Mouse (Mus musculus) lung, postnatal 0 days (tissue): ENCODE results near the gene Btd. TPM values are rescaled to one million over a fixed set of nuclear protein-coding genes. Genes with fewer than 3 reads are reported as not detected.

ENCODE experiments used
- ATAC-seq: fragments of 200-750 bp; cut with Nextera tagmentation; 2 replicates; pipeline ENCODE4 v1.8.0; 2017; ENCODE audit warnings: moderate library complexity
- DNase-seq: peaks from one replicate; pipeline ENCODE4 v3.0.0-alpha.2; 2016; ENCODE audit warnings: low spot score
- H3K27ac ChIP-seq: fragments of 300-500 bp; sonication (generic); 2 replicates; pipeline ENCODE4 v1.5.1; 2014; ENCODE audit warnings: antibody characterized with exemption, mild to moderate bottlenecking, low read length, mixed read lengths
- H3K27me3 ChIP-seq: fragments of 300-500 bp; sonication (generic); replicated peaks from 2 replicates; pipeline ENCODE4 v1.6.1; 2014; ENCODE audit warnings: low read length, mixed read lengths; ENCODE audit not compliant: insufficient read depth
- H3K36me3 ChIP-seq: fragments of 300-500 bp; sonication (generic); 2 replicates; pipeline ENCODE4 v1.6.1; 2014; ENCODE audit warnings: low read length, mixed read lengths; ENCODE audit not compliant: insufficient read depth
- H3K4me1 ChIP-seq: fragments of 300-500 bp; sonication (generic); 2 replicates; pipeline ENCODE4 v1.6.1; 2014; ENCODE audit warnings: antibody characterized with exemption, low read depth, low read length, mixed read lengths; ENCODE audit not compliant: insufficient read depth
- H3K4me2 ChIP-seq: fragments of 300-500 bp; sonication (generic); replicated peaks from 2 replicates; pipeline ENCODE4 v1.6.1; 2014; ENCODE audit warnings: low read depth, mild to moderate bottlenecking, low read length, moderate library complexity, mixed read lengths
- H3K4me3 ChIP-seq: fragments of 300-500 bp; sonication (generic); 2 replicates; pipeline ENCODE4 v1.5.1; 2014; ENCODE audit warnings: low read depth, low read length
- H3K9ac ChIP-seq: fragments of 300-500 bp; sonication (generic); replicated peaks from 2 replicates; pipeline ENCODE4 v1.6.1; 2014; ENCODE audit warnings: low read depth, mild to moderate bottlenecking
- H3K9me3 ChIP-seq: fragments of 300-500 bp; sonication (generic); 2 replicates; pipeline ENCODE4 v1.6.1; 2016; ENCODE audit warnings: low read length, mixed read lengths
- CTCF ChIP-seq: IDR thresholded peaks from 2 replicates; pipeline ENCODE4 v1.5.1; 2016; ENCODE audit warnings: antibody characterized with exemption, mild to moderate bottlenecking
- EP300 ChIP-seq: IDR thresholded peaks from 2 replicates; pipeline ENCODE4 v1.6.1; 2016; ENCODE audit warnings: antibody characterized with exemption, mild to moderate bottlenecking, control low read depth
- WGBS: fragments of 180-500 bp; shearing (Covaris S2); extraction: QIAGEN DNeasy Blood & Tissue Kit; methylation state at CpG from one replicate; pipeline ENCODE4 v1.1.7; 2014; 5-methylcytosine and 5-hydroxymethylcytosine counted together
- polyA plus RNA-seq: library from polyadenylated mRNA; unstranded; fragments of >200 nt; fragmentation: Nextera tagmentation; extraction: Ambion mirVana; gene quantifications from 2 replicates; pipeline ENCODE4 v1.2.1, GENCODE M21; 2015

Gene Btd
- polyA plus RNA-seq, 1 experiment from 2014 or later, result 28.2 TPM

GRCm38 (mm10) chr14:31652106-31652505 lies 11.3 kb downstream of the Btd start:
- H3K4me1 ChIP-seq, result no peaks in the 10 kb centered on the region
- WGBS, result 37% methylated on average over 5 of the region's 5 CpGs
- H3K27ac ChIP-seq, result no peak overlapping the region
- no peak overlapping the region for H3K9ac ChIP-seq
- no peaks in the 10 kb centered on the region for H3K27me3 ChIP-seq
- no peak overlapping the region for H3K4me3 ChIP-seq
- no peak for TF ChIP-seq EP300
- TF ChIP-seq CTCF, result no peak
- ATAC-seq (no peak), DNase-seq (no peak)
- no peak overlapping the region for H3K4me2 ChIP-seq
- H3K36me3 ChIP-seq, result no peaks in the 10 kb centered on the region
- no peaks in the 10 kb centered on the region for H3K9me3 ChIP-seq

GRCm38 (mm10) chr14:31652624-31653023 lies 11.8 kb downstream of the Btd start:
- no peak overlapping the region for H3K27ac ChIP-seq
- TF ChIP-seq EP300 (no peak), CTCF (no peak)
- no peaks in the 10 kb centered on the region for H3K27me3 ChIP-seq
- no peaks in the 10 kb centered on the region for H3K36me3 ChIP-seq
- WGBS, result 62% methylated on average over 1 of the region's 1 CpGs
- H3K9ac ChIP-seq, result no peak overlapping the region
- H3K4me3 ChIP-seq, result no peak overlapping the region
- no peaks in the 10 kb centered on the region for H3K4me1 ChIP-seq
- ATAC-seq (no peak), DNase-seq (no peak)
- H3K9me3 ChIP-seq, result no peaks in the 10 kb centered on the region
- no peak overlapping the region for H3K4me2 ChIP-seq

- DNase-seq, result no peak
- H3K9ac ChIP-seq, result no peak overlapping the region
- no peak for TF ChIP-seq CTCF
- TF ChIP-seq EP300, result no peak
- no peaks in the 10 kb centered on the region for H3K9me3 ChIP-seq
- H3K4me2 ChIP-seq, result no peak overlapping the region
- H3K4me3 ChIP-seq, result no peak overlapping the region
- H3K36me3 ChIP-seq, result no peaks in the 10 kb centered on the region
- H3K27ac ChIP-seq, result no peak overlapping the region
- WGBS, result 65% methylated on average over 14 of the region's 14 CpGs
- ATAC-seq, result no peak
- no peaks in the 10 kb centered on the region for H3K27me3 ChIP-seq
- H3K4me1 ChIP-seq, result no peaks in the 10 kb centered on the region
Measured at GRCm38 (mm10) chr14:31653101-31653875, 12.5 kb downstream of the Btd start.

- Histone ChIP-seq H3K9ac (no peak overlapping the region), H3K4me2 (no peak overlapping the region), H3K27ac (no peak overlapping the region), H3K36me3 (no peaks in the 10 kb centered on the region), H3K9me3 (no peaks in the 10 kb centered on the region), H3K4me3 (no peak overlapping the region), H3K4me1 (peaks cover 6% of the 10 kb centered on the region; the same call in 1 of the 2 replicates), H3K27me3 (no peaks in the 10 kb centered on the region)
- DNase-seq (no peak), ATAC-seq (no peak)
- TF ChIP-seq EP300 (no peak), CTCF (no peak)
- 84% methylated on average over 5 of the region's 5 CpGs for WGBS
Measured at GRCm38 (mm10) chr14:31654816-31655215, 14.0 kb downstream of the Btd start.

GRCm38 (mm10) chr14:31655406-31655805 lies 14.6 kb downstream of the Btd start:
- no peak overlapping the region for H3K4me3 ChIP-seq
- DNase-seq (no peak), ATAC-seq (no peak)
- no peaks in the 10 kb centered on the region for H3K27me3 ChIP-seq
- no peaks in the 10 kb centered on the region for H3K9me3 ChIP-seq
- WGBS, result 81% methylated on average over 14 of the region's 14 CpGs
- no peak for TF ChIP-seq EP300
- TF ChIP-seq CTCF, result no peak
- no peaks in the 10 kb centered on the region for H3K36me3 ChIP-seq
- no peak overlapping the region for H3K4me2 ChIP-seq
- H3K4me1 ChIP-seq, result peaks cover 6% of the 10 kb centered on the region; the same call in 1 of the 2 replicates
- no peak overlapping the region for H3K9ac ChIP-seq
- no peak overlapping the region for H3K27ac ChIP-seq

- Histone ChIP-seq H3K4me1 (peaks cover 9% of the 10 kb centered on the region; the same call in 1 of the 2 replicates), H3K9me3 (no peaks in the 10 kb centered on the region), H3K9ac (no peak overlapping the region), H3K27ac (no peak overlapping the region), H3K36me3 (no peaks in the 10 kb centered on the region), H3K27me3 (no peaks in the 10 kb centered on the region), H3K4me3 (no peak overlapping the region), H3K4me2 (no peak overlapping the region)
- 69% methylated on average over 7 of the region's 7 CpGs for WGBS
- ATAC-seq (no peak), DNase-seq (no peak)
- TF ChIP-seq EP300 (no peak), CTCF (no peak)
Measured at GRCm38 (mm10) chr14:31656386-31656785, 15.6 kb downstream of the Btd start.
